Mouse (Mus musculus): ENCODE data around the gene Lysmd1. TPM values are rescaled to one million over a fixed set of nuclear protein-coding genes. Genes with fewer than 3 reads are reported as not detected.
"Not testable (repeated sequence)": the region's sequence is repeated elsewhere in the genome, so short reads cannot be mapped to it uniquely, and the experiment has no call there.

The Lysmd1 gene
- polyA plus RNA-seq, 1 experiment from 2014 or later: 16.2 TPM

- peak overlapping the region; percentile 82 for H3K9ac ChIP-seq (ENCODE audit: low read length)
- peaks cover 2% of the 10 kb centered on the region for H3K36me3 ChIP-seq (ENCODE audit: control insufficient read depth, insufficient read depth, low read length)
- peak overlapping the region; percentile 83 for H3K4me3 ChIP-seq (ENCODE audit: low read length)
- no peaks in the 10 kb centered on the region for H3K27me3 ChIP-seq (ENCODE audit: control insufficient read depth, insufficient read depth, low read depth, low read length)
- WGBS: 44% methylated on average over 11 of the region's 11 CpGs
- H3K4me2 ChIP-seq (ENCODE audit: low read depth, low read length): peak overlapping the region; percentile 78
- H3K4me1 ChIP-seq (replicated peaks; ENCODE audit: control insufficient read depth, insufficient read depth, low read length): peaks cover 12% of the 10 kb centered on the region
- no peak for ATAC-seq (ENCODE audit: low read depth)
- H3K9me3 ChIP-seq (ENCODE audit: control insufficient read depth, low read length): no peaks in the 10 kb centered on the region
- H3K27ac ChIP-seq (ENCODE audit: low read length): peak overlapping the region; percentile 41
These were observed 712 bp upstream of the Lysmd1 start for GRCm38 (mm10) chr3:95133176-95133575.

DNA sequence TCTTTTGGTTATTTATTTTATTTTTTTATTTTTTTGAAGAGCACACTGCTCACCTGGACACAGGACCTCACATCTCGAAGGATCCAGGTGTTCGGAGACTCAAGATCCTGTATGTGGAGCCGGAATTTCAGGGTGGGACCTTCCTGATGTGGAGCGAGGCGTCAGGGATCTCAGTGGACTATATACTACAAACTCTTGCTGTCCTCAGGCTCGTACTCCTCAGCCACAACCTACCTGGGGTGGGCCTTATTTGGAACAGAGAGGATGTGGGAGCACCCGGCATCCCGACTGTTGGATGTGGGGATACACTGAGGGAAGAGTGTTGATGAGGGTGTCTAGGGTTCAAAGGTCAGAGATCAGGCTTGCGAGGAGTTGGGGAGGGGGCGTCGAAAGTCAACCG, 245 bp downstream of the Lysmd1 start:
- peak overlapping the region; percentile 83 for H3K4me3 ChIP-seq (ENCODE audit: low read length)
- ATAC-seq (ENCODE audit: low read depth): peak; percentile 29
- H3K36me3 ChIP-seq (ENCODE audit: control insufficient read depth, insufficient read depth, low read length); H3K9me3 ChIP-seq (ENCODE audit: control insufficient read depth, low read length); H3K27ac ChIP-seq (ENCODE audit: low read length); H3K4me2 ChIP-seq (ENCODE audit: low read depth, low read length); H3K9ac ChIP-seq (ENCODE audit: low read length); H3K27me3 ChIP-seq (ENCODE audit: control insufficient read depth, insufficient read depth, low read depth, low read length): not testable (repeated sequence)
- H3K4me1 ChIP-seq (replicated peaks; ENCODE audit: control insufficient read depth, insufficient read depth, low read length): peaks cover 12% of the 10 kb centered on the region
- no CpG with 5 or more reads among the region's 12 CpGs for WGBS

DNA sequence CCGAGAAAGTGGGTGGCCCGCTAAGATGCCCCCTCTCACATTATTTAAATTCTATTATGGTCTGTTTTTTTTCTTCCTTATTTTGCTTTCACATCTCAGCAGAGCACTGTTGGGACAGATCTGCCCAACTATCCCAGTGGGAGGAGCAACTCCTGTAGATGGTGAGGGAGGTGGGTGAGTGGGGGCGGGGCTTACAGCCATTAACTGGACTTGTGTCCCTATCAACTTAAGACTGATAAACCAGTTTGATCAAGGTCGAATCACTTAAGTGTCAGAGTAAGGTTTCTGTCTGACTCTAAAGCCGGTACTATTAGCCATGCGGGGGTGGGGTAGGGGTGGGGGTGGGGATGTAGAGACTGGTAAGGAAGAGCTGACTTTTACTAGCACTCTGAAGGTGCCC, 1.1 kb downstream of the Lysmd1 start:
- Histone ChIP-seq H3K9ac (ENCODE audit: low read length) (peak overlapping the region; percentile 55), H3K4me1 (replicated peaks; ENCODE audit: control insufficient read depth, insufficient read depth, low read length) (peaks cover 12% of the 10 kb centered on the region), H3K9me3 (ENCODE audit: control insufficient read depth, low read length) (no peaks in the 10 kb centered on the region), H3K27me3 (ENCODE audit: control insufficient read depth, insufficient read depth, low read depth, low read length) (no peaks in the 10 kb centered on the region), H3K27ac (ENCODE audit: low read length) (peak overlapping the region; percentile 33; the same call in 1 of the 2 replicates), H3K4me2 (ENCODE audit: low read depth, low read length) (peak overlapping the region; percentile 65), H3K4me3 (ENCODE audit: low read length) (peak overlapping the region; percentile 46), H3K36me3 (ENCODE audit: control insufficient read depth, insufficient read depth, low read length) (peaks cover 2% of the 10 kb centered on the region)
- 13% methylated on average over 6 of the region's 6 CpGs for WGBS
- ATAC-seq (ENCODE audit: low read depth): peak; percentile 32; the same call in 1 of the 2 replicates

- no peak overlapping the region for H3K9ac ChIP-seq (ENCODE audit: low read length)
- ATAC-seq (ENCODE audit: low read depth): no peak
- no peaks in the 10 kb centered on the region for H3K27me3 ChIP-seq (ENCODE audit: control insufficient read depth, insufficient read depth, low read depth, low read length)
- H3K9me3 ChIP-seq (ENCODE audit: control insufficient read depth, low read length): no peaks in the 10 kb centered on the region
- H3K4me3 ChIP-seq (ENCODE audit: low read length): peak overlapping the region; percentile 46
- H3K4me2 ChIP-seq (ENCODE audit: low read depth, low read length): peak overlapping the region; percentile 65
- no peak overlapping the region for H3K27ac ChIP-seq (ENCODE audit: low read length)
- 70% methylated on average over 7 of the region's 7 CpGs for WGBS
- peaks cover 2% of the 10 kb centered on the region for H3K36me3 ChIP-seq (ENCODE audit: control insufficient read depth, insufficient read depth, low read length)
- peaks cover 12% of the 10 kb centered on the region for H3K4me1 ChIP-seq (replicated peaks; ENCODE audit: control insufficient read depth, insufficient read depth, low read length)
These were observed 1.7 kb downstream of the Lysmd1 start for GRCm38 (mm10) chr3:95135433-95136052.

GRCm38 (mm10) chr3:95136336-95136735, 2.4 kb downstream of the Lysmd1 start:
- Histone ChIP-seq H3K27me3 (ENCODE audit: control insufficient read depth, insufficient read depth, low read depth, low read length) (no peaks in the 10 kb centered on the region), H3K4me1 (replicated peaks; ENCODE audit: control insufficient read depth, insufficient read depth, low read length) (peaks cover 12% of the 10 kb centered on the region), H3K4me3 (ENCODE audit: low read length) (no peak overlapping the region), H3K36me3 (ENCODE audit: control insufficient read depth, insufficient read depth, low read length) (peaks cover 7% of the 10 kb centered on the region), H3K27ac (ENCODE audit: low read length) (no peak overlapping the region), H3K9ac (ENCODE audit: low read length) (no peak overlapping the region), H3K4me2 (ENCODE audit: low read depth, low read length) (no peak overlapping the region), H3K9me3 (ENCODE audit: control insufficient read depth, low read length) (no peaks in the 10 kb centered on the region)
- ATAC-seq (ENCODE audit: low read depth): no peak
- WGBS: 83% methylated on average over 3 of the region's 3 CpGs

DNA sequence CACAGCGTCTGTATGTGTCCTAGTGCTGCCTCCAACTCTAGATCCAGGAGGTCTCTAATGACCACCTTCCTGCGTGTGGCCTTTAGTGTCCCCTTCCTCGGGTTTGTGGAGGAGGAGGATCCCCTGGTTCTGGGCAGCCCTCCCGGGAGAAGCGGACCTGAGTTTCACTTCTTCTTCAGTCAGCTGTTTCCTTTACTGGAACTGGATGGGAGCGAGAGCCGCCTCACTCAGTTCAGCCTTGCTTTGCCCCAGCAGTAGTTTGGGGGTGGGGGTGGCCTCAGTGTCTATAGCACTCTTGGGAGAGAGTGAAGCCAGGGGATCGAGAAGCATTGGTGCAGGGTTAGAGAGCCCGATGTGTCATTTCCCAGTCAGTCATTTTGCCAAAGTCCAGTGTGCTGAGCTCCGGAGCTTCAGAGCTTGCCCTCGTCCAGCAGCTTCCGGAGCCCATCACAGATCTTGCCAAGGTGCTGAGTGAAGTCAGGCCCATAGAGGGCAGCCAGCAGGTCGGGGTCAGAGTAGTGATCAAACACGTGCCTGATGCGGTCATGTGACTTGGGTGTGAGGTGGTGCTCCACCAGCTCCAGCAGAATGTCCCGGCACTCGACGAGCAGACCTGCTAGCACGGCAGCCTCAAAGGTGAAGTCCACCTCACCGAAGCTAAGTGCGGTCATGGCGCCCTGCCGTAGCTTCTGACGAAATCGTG, 5.8 kb downstream of the Lysmd1 start:
- Histone ChIP-seq H3K9me3 (ENCODE audit: control insufficient read depth, low read length) (no peaks in the 10 kb centered on the region), H3K4me2 (ENCODE audit: low read depth, low read length) (no peak overlapping the region), H3K36me3 (ENCODE audit: control insufficient read depth, insufficient read depth, low read length) (peaks cover 5% of the 10 kb centered on the region; the same call in 1 of the 2 replicates), H3K27ac (ENCODE audit: low read length) (peak overlapping the region; percentile 25), H3K4me1 (replicated peaks; ENCODE audit: control insufficient read depth, insufficient read depth, low read length) (peaks cover 9% of the 10 kb centered on the region), H3K9ac (ENCODE audit: low read length) (peak overlapping the region; percentile 3; the same call in 1 of the 2 replicates), H3K4me3 (ENCODE audit: low read length) (no peak overlapping the region), H3K27me3 (ENCODE audit: control insufficient read depth, insufficient read depth, low read depth, low read length) (no peaks in the 10 kb centered on the region)
- 62% methylated on average over 25 of the region's 25 CpGs for WGBS
- no peak for ATAC-seq (ENCODE audit: low read depth)

GRCm38 (mm10) chr3:95140289-95140595, 6.4 kb downstream of the Lysmd1 start:
- Histone ChIP-seq H3K4me3 (ENCODE audit: low read length) (no peak overlapping the region), H3K9me3 (ENCODE audit: control insufficient read depth, low read length) (no peaks in the 10 kb centered on the region), H3K36me3 (ENCODE audit: control insufficient read depth, insufficient read depth, low read length) (peaks cover 5% of the 10 kb centered on the region; the same call in 1 of the 2 replicates), H3K4me1 (replicated peaks; ENCODE audit: control insufficient read depth, insufficient read depth, low read length) (peaks cover 6% of the 10 kb centered on the region), H3K27ac (ENCODE audit: low read length) (no peak overlapping the region), H3K27me3 (ENCODE audit: control insufficient read depth, insufficient read depth, low read depth, low read length) (no peaks in the 10 kb centered on the region), H3K4me2 (ENCODE audit: low read depth, low read length) (no peak overlapping the region), H3K9ac (ENCODE audit: low read length) (no peak overlapping the region)
- WGBS: 49% methylated on average over 18 of the region's 18 CpGs
- ATAC-seq (ENCODE audit: low read depth): no peak

DNA sequence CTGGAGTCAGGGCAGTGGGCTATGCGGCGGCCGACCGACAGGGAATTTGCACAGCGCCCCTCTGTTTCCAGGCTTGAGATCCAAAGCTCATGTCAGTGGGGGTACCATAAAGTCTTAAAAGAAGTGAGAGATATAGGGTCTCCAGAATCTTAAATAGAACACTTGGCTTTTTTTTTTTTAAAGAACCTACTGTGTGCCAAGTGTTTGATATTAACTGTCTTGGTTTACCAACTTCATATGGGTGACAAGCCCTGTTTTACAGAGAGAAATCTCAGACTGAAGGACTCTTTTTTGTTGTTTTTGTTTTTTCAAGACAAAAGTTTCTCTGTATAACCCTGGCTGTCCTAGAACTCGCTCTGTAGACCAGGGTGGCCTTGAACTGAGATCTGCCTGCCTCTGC, 6.9 kb downstream of the Lysmd1 start:
- ATAC-seq (ENCODE audit: low read depth): no peak
- Histone ChIP-seq H3K36me3 (ENCODE audit: control insufficient read depth, insufficient read depth, low read length) (peaks cover 5% of the 10 kb centered on the region; the same call in 1 of the 2 replicates), H3K9me3 (ENCODE audit: control insufficient read depth, low read length) (no peaks in the 10 kb centered on the region), H3K27ac (ENCODE audit: low read length) (no peak overlapping the region), H3K4me1 (replicated peaks; ENCODE audit: control insufficient read depth, insufficient read depth, low read length) (peaks cover under 1% of the 10 kb centered on the region; the same call in 1 of the 2 replicates), H3K4me2 (ENCODE audit: low read depth, low read length) (no peak overlapping the region), H3K27me3 (ENCODE audit: control insufficient read depth, insufficient read depth, low read depth, low read length) (no peaks in the 10 kb centered on the region), H3K4me3 (ENCODE audit: low read length) (no peak overlapping the region), H3K9ac (ENCODE audit: low read length) (no peak overlapping the region)
- 91% methylated on average over 6 of the region's 6 CpGs for WGBS

DNA sequence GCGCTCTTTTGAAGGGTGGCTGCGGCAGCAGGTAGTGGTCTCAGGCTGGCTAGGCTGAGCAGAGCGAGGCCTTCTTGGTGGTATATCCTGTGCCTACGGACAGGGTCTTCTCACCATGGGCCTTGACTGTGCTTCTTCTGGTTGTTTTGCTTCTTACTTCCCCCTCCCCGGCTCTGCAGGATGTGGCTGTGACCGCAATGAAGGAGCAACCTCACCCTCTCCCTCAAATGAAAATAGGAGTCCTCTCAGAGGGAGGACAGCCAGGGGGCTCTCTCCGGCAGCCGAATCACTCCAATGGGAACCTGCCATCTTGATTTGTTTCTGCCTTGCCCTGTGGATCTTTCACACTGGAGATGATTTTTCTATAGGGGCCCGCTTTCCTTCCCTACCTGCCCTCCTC, 7.6 kb downstream of the Lysmd1 start:
- H3K9me3 ChIP-seq (ENCODE audit: control insufficient read depth, low read length): no peaks in the 10 kb centered on the region
- H3K36me3 ChIP-seq (ENCODE audit: control insufficient read depth, insufficient read depth, low read length): peaks cover 5% of the 10 kb centered on the region; the same call in 1 of the 2 replicates
- H3K4me2 ChIP-seq (ENCODE audit: low read depth, low read length): no peak overlapping the region
- 92% methylated on average over 9 of the region's 9 CpGs for WGBS
- no peak overlapping the region for H3K9ac ChIP-seq (ENCODE audit: low read length)
- no peak for ATAC-seq (ENCODE audit: low read depth)
- H3K4me1 ChIP-seq (replicated peaks; ENCODE audit: control insufficient read depth, insufficient read depth, low read length): no peaks in the 10 kb centered on the region
- no peaks in the 10 kb centered on the region for H3K27me3 ChIP-seq (ENCODE audit: control insufficient read depth, insufficient read depth, low read depth, low read length)
- no peak overlapping the region for H3K27ac ChIP-seq (ENCODE audit: low read length)
- no peak overlapping the region for H3K4me3 ChIP-seq (ENCODE audit: low read length)
